Mouse (Mus musculus) small intestine, adult 2 months (tissue): ENCODE results near the gene Rpn1. TPM values are rescaled to one million over a fixed set of nuclear protein-coding genes. Genes with fewer than 3 reads are reported as not detected.

Source experiments
- H3K27ac ChIP-seq: fragments of 200-500 bp; 2 replicates; pipeline ENCODE4 v1.5.1; 2012; ENCODE audit warnings: low read depth, low read length, control low read depth, inconsistent platforms; ENCODE audit not compliant: insufficient read depth
- H3K27me3 ChIP-seq: fragments of 200-500 bp; 2 replicates; pipeline ENCODE4 v1.6.1; 2012; ENCODE audit warnings: mild to moderate bottlenecking, moderate library complexity, low read length, inconsistent platforms; ENCODE audit not compliant: control insufficient read depth, insufficient read depth
- H3K36me3 ChIP-seq: fragments of 200-500 bp; 2 replicates; pipeline ENCODE4 v1.6.1; 2012; ENCODE audit warnings: mild to moderate bottlenecking, low read length, control low read depth, inconsistent platforms; ENCODE audit not compliant: control insufficient read depth, insufficient read depth
- H3K4me1 ChIP-seq: fragments of 200-500 bp; 2 replicates; pipeline ENCODE4 v1.6.1; 2012; ENCODE audit warnings: low read length, inconsistent platforms, mixed read lengths; ENCODE audit not compliant: control insufficient read depth, insufficient read depth, insufficient read length
- H3K4me3 ChIP-seq: fragments of 200-500 bp; 2 replicates; pipeline ENCODE4 v1.5.1; 2012; ENCODE audit warnings: low read depth, mild to moderate bottlenecking, control low read depth, inconsistent platforms, low read length, moderate library complexity
- CTCF ChIP-seq: fragments of 200-500 bp; IDR thresholded peaks from 2 replicates; pipeline ENCODE4 v1.5.1; 2012; ENCODE audit warnings: low read depth, mild to moderate bottlenecking, control low read depth, inconsistent platforms, low read length, moderate library complexity, mixed read lengths; ENCODE audit not compliant: insufficient replicate concordance, insufficient read length; ENCODE audit errors: extremely low read depth
- POLR2A ChIP-seq: fragments of 200-500 bp; IDR thresholded peaks from 2 replicates; pipeline ENCODE4 v1.6.1; 2012; ENCODE audit warnings: low read depth, mild to moderate bottlenecking, control low read depth, inconsistent platforms, low read length, moderate library complexity
- WGBS: fragments of 180-500 bp; shearing (Covaris S2); methylation state at CpG from one replicate; pipeline ENCODE4 v1.1.7; 2018; 5-methylcytosine and 5-hydroxymethylcytosine counted together
- polyA plus RNA-seq: library from polyadenylated mRNA; depleted of rRNA; stranded (reverse); fragments of >200 nt; gene quantifications from 2 replicates; pipeline ENCODE4 v1.2.3, GENCODE M21; 2012; rRNA removed

Gene Rpn1
- polyA plus RNA-seq = 90.9 and 104 TPM in 2 replicates

- Histone ChIP-seq H3K4me3 (peak within 1 kb of the TSS; percentile 80), H3K27me3 (no peaks in the 10 kb centered on the region), H3K4me1 (peaks cover 5% of the 10 kb centered on the region; the same call in 1 of the 2 replicates), H3K36me3 (peaks cover 5% of the 10 kb centered on the region; the same call in 1 of the 2 replicates), H3K27ac (peak within 1 kb of the TSS; percentile 58)
- WGBS = under 1% methylated on average over 71 of the region's 71 CpGs
- TF ChIP-seq POLR2A = peak; percentile 80
- TF ChIP-seq CTCF = no peak
Observed at GRCm38 (mm10) chr6:88084278-88085151, at the start of gene Rpn1. Rpn1 (plus strand) TSS chr6:88084482.

GRCm38 (mm10) chr6:88037471-88038045, 46.7 kb upstream of the Rpn1 start:
- Histone ChIP-seq H3K27ac (no peak overlapping the region), H3K36me3 (peaks cover 5% of the 10 kb centered on the region), H3K4me3 (no peak overlapping the region), H3K27me3 (no peaks in the 10 kb centered on the region), H3K4me1 (peaks cover 3% of the 10 kb centered on the region; the same call in 1 of the 2 replicates)
- TF ChIP-seq POLR2A = no peak
- TF ChIP-seq CTCF = no peak
- 68% methylated on average over 4 of the region's 4 CpGs for WGBS

GRCm38 (mm10) chr6:88039426-88039825, 44.9 kb upstream of the Rpn1 start:
- H3K4me1 ChIP-seq = peaks cover 11% of the 10 kb centered on the region
- peaks cover 5% of the 10 kb centered on the region for H3K36me3 ChIP-seq
- H3K27me3 ChIP-seq = no peaks in the 10 kb centered on the region
- no peak for TF ChIP-seq CTCF
- no peak for TF ChIP-seq POLR2A
- WGBS = 94% methylated on average over 4 of the region's 4 CpGs
- no peak overlapping the region for H3K4me3 ChIP-seq
- no peak overlapping the region for H3K27ac ChIP-seq

GRCm38 (mm10) chr6:88041221-88041620, 43.1 kb upstream of the Rpn1 start:
- Histone ChIP-seq H3K27ac (0 out of 2 replicates have a peak overlapping the region, but pooled peaks have one; percentile 7), H3K4me3 (no peak overlapping the region), H3K36me3 (peaks cover 2% of the 10 kb centered on the region), H3K4me1 (peaks cover 11% of the 10 kb centered on the region), H3K27me3 (no peaks in the 10 kb centered on the region)
- WGBS = 48% methylated on average over 4 of the region's 4 CpGs
- TF ChIP-seq POLR2A = no peak
- no peak for TF ChIP-seq CTCF

GRCm38 (mm10) chr6:88042336-88042735, 41.9 kb upstream of the Rpn1 start:
- Histone ChIP-seq H3K27ac (no peak overlapping the region), H3K4me3 (no peak overlapping the region), H3K27me3 (no peaks in the 10 kb centered on the region), H3K4me1 (peaks cover 11% of the 10 kb centered on the region), H3K36me3 (peaks cover 2% of the 10 kb centered on the region)
- 82% methylated on average over 3 of the region's 3 CpGs for WGBS
- no peak for TF ChIP-seq POLR2A
- no peak for TF ChIP-seq CTCF

GRCm38 (mm10) chr6:88044234-88044576, 40.1 kb upstream of the Rpn1 start:
- 4% methylated on average over 3 of the region's 3 CpGs for WGBS
- peak overlapping the region; percentile 69 for H3K27ac ChIP-seq
- TF ChIP-seq CTCF (no peak), POLR2A (no peak)
- H3K27me3 ChIP-seq = no peaks in the 10 kb centered on the region
- H3K4me3 ChIP-seq = peak overlapping the region; percentile 85
- H3K4me1 ChIP-seq = peaks cover 14% of the 10 kb centered on the region
- peaks cover 2% of the 10 kb centered on the region; the same call in 1 of the 2 replicates for H3K36me3 ChIP-seq
